Mouse (Mus musculus) hindbrain, embryonic 13.5 days (tissue): ENCODE data around the gene Amd1. TPM values are rescaled to one million over a fixed set of nuclear protein-coding genes. Genes with fewer than 3 reads are reported as not detected.
A peak's percentile ranks its signal among the peaks of the same experiment; 100 is the strongest.

Experiments
- ATAC-seq: fragments of 200-750 bp; cut with Nextera tagmentation; 2 replicates; pipeline ENCODE4 v1.8.0; 2017; ENCODE audit warnings: moderate TSS enrichment; ENCODE audit not compliant: low FRiP score
- H3K27ac ChIP-seq: fragments of 300-500 bp; sonication (generic); 2 replicates; pipeline ENCODE4 v1.5.1; 2015; ENCODE audit warnings: inconsistent platforms, mild to moderate bottlenecking, moderate library complexity
- H3K27me3 ChIP-seq: fragments of 300-500 bp; sonication (generic); 2 replicates; pipeline ENCODE4 v1.6.1; 2015; ENCODE audit warnings: mild to moderate bottlenecking, inconsistent platforms
- H3K36me3 ChIP-seq: fragments of 300-500 bp; sonication (generic); 2 replicates; pipeline ENCODE4 v1.6.1; 2015; ENCODE audit warnings: mild to moderate bottlenecking, inconsistent platforms
- H3K4me1 ChIP-seq: fragments of 300-500 bp; sonication (generic); replicated peaks from 2 replicates; pipeline ENCODE4 v1.6.1; 2015; ENCODE audit warnings: inconsistent platforms
- H3K4me2 ChIP-seq: fragments of 300-500 bp; sonication (generic); 2 replicates; pipeline ENCODE4 v1.6.1; 2015; ENCODE audit warnings: inconsistent platforms, mild to moderate bottlenecking, moderate library complexity
- H3K4me3 ChIP-seq: fragments of 300-500 bp; sonication (generic); 2 replicates; pipeline ENCODE4 v1.5.1; 2015; ENCODE audit warnings: mild to moderate bottlenecking, inconsistent platforms
- H3K9ac ChIP-seq: fragments of 300-500 bp; sonication (generic); 2 replicates; pipeline ENCODE4 v1.6.1; 2015; ENCODE audit warnings: mild to moderate bottlenecking, inconsistent platforms
- H3K9me3 ChIP-seq: fragments of 300-500 bp; sonication (generic); 2 replicates; pipeline ENCODE4 v1.6.1; 2016; ENCODE audit warnings: inconsistent platforms
- WGBS: fragments of 180-500 bp; shearing (Covaris S2); methylation state at CpG from one replicate; pipeline ENCODE4 v1.1.7; 2015; 5-methylcytosine and 5-hydroxymethylcytosine counted together
- polyA plus RNA-seq: library from polyadenylated mRNA; unstranded; fragments of >200 nt; fragmentation: Nextera tagmentation; extraction: Ambion mirVana; gene quantifications from 2 replicates; pipeline ENCODE4 v1.2.1, GENCODE M21; 2015

Gene Amd1
- polyA plus RNA-seq, 1 experiment from 2014 or later = 40.4 TPM

- Histone ChIP-seq H3K27me3 (no peaks in the 10 kb centered on the region), H3K36me3 (0 out of 2 replicates have a peak, but pooled peaks cover 3% of the 10 kb centered on the region), H3K4me3 (no peak overlapping the region), H3K4me2 (no peak overlapping the region), H3K27ac (no peak overlapping the region), H3K9me3 (no peaks in the 10 kb centered on the region), H3K9ac (no peak overlapping the region), H3K4me1 (peaks cover 13% of the 10 kb centered on the region)
- ATAC-seq = no peak
- 53% methylated on average over 5 of the region's 5 CpGs for WGBS
Observed at GRCm38 (mm10) chr10:40260305-40260704, 41.7 kb downstream of the Amd1 start.

- H3K4me1 ChIP-seq = peaks cover 13% of the 10 kb centered on the region
- no peak overlapping the region for H3K4me2 ChIP-seq
- H3K27me3 ChIP-seq = no peaks in the 10 kb centered on the region
- no peaks in the 10 kb centered on the region for H3K9me3 ChIP-seq
- H3K36me3 ChIP-seq = peaks cover 4% of the 10 kb centered on the region; the same call in 1 of the 2 replicates
- no peak overlapping the region for H3K4me3 ChIP-seq
- WGBS = 30% methylated on average over 8 of the region's 8 CpGs
- H3K27ac ChIP-seq = no peak overlapping the region
- no peak for ATAC-seq
- H3K9ac ChIP-seq = no peak overlapping the region
Observed at GRCm38 (mm10) chr10:40259542-40259941, 42.4 kb downstream of the Amd1 start.

- Histone ChIP-seq H3K27me3 (no peaks in the 10 kb centered on the region), H3K9me3 (no peaks in the 10 kb centered on the region), H3K9ac (peak overlapping the region; percentile 55; the same call in 1 of the 2 replicates), H3K4me3 (peak overlapping the region; percentile 73), H3K27ac (peak overlapping the region; percentile 94), H3K4me2 (peak overlapping the region; percentile 73), H3K4me1 (peaks cover 13% of the 10 kb centered on the region), H3K36me3 (peaks cover 9% of the 10 kb centered on the region)
- ATAC-seq = no peak
- WGBS = 6% methylated on average over 5 of the region's 5 CpGs
Observed at GRCm38 (mm10) chr10:40258976-40259375, 43.0 kb downstream of the Amd1 start.

GRCm38 (mm10) chr10:40258401-40258966 lies 43.5 kb downstream of the Amd1 start:
- Histone ChIP-seq H3K36me3 (peaks cover 13% of the 10 kb centered on the region), H3K27ac (peak overlapping the region; percentile 94), H3K4me3 (peak overlapping the region; percentile 73), H3K4me2 (peak overlapping the region; percentile 73), H3K9me3 (no peaks in the 10 kb centered on the region), H3K9ac (peak overlapping the region; percentile 55), H3K4me1 (peaks cover 13% of the 10 kb centered on the region), H3K27me3 (no peaks in the 10 kb centered on the region)
- peak; percentile 76 for ATAC-seq
- under 1% methylated on average over 12 of the region's 12 CpGs for WGBS

GRCm38 (mm10) chr10:40257414-40258255 lies 44.4 kb downstream of the Amd1 start, which contains the start of gene Gtf3c6:
TSS of gene Gtf3c6 (minus strand) at chr10:40258108.
- H3K4me2 ChIP-seq = peak within 1 kb of the TSS; percentile 73
- no peaks in the 10 kb centered on the region for H3K9me3 ChIP-seq
- H3K36me3 ChIP-seq = peaks cover 21% of the 10 kb centered on the region
- peak within 1 kb of the TSS; percentile 86 for H3K9ac ChIP-seq
- peak; percentile 77 for ATAC-seq
- peak within 1 kb of the TSS; percentile 73 for H3K4me3 ChIP-seq
- no peaks in the 10 kb centered on the region for H3K27me3 ChIP-seq
- under 1% methylated on average over 43 of the region's 43 CpGs for WGBS
- H3K4me1 ChIP-seq = peaks cover 13% of the 10 kb centered on the region
- H3K27ac ChIP-seq = peak within 1 kb of the TSS; percentile 94

- ATAC-seq = peak; percentile 80
- Histone ChIP-seq H3K27ac (peak overlapping the region; percentile 94), H3K36me3 (peaks cover 30% of the 10 kb centered on the region), H3K4me1 (peaks cover 13% of the 10 kb centered on the region), H3K9me3 (no peaks in the 10 kb centered on the region), H3K27me3 (no peaks in the 10 kb centered on the region), H3K4me2 (peak overlapping the region; percentile 73), H3K9ac (peak overlapping the region; percentile 86), H3K4me3 (peak overlapping the region; percentile 73)
- 5% methylated on average over 5 of the region's 5 CpGs for WGBS
Observed at GRCm38 (mm10) chr10:40256716-40257115, 45.3 kb downstream of the Amd1 start.

- H3K9me3 ChIP-seq = no peaks in the 10 kb centered on the region
- no peak overlapping the region for H3K4me2 ChIP-seq
- no peak overlapping the region for H3K9ac ChIP-seq
- peaks cover 68% of the 10 kb centered on the region for H3K36me3 ChIP-seq
- no peak overlapping the region for H3K27ac ChIP-seq
- 94% methylated on average over 6 of the region's 6 CpGs for WGBS
- H3K4me1 ChIP-seq = peaks cover 9% of the 10 kb centered on the region
- no peak for ATAC-seq
- H3K4me3 ChIP-seq = no peak overlapping the region
- no peaks in the 10 kb centered on the region for H3K27me3 ChIP-seq
Observed at GRCm38 (mm10) chr10:40250969-40251368, 51.0 kb downstream of the Amd1 start.

- H3K36me3 ChIP-seq = peaks cover 64% of the 10 kb centered on the region
- WGBS = 92% methylated on average over 9 of the region's 9 CpGs
- no peak for ATAC-seq
Observed at GRCm38 (mm10) chr10:40249625-40250024, 52.4 kb downstream of the Amd1 start.

GRCm38 (mm10) chr10:40247166-40247716 lies 54.7 kb downstream of the Amd1 start:
- H3K4me3 ChIP-seq = peak overlapping the region; percentile 78
- peak; percentile 73 for ATAC-seq
- peak overlapping the region; percentile 70 for H3K4me2 ChIP-seq
- H3K4me1 ChIP-seq = peaks cover 16% of the 10 kb centered on the region
- no peaks in the 10 kb centered on the region for H3K9me3 ChIP-seq
- WGBS = 35% methylated on average over 11 of the region's 11 CpGs
- peaks cover 62% of the 10 kb centered on the region for H3K36me3 ChIP-seq
- H3K9ac ChIP-seq = peak overlapping the region; percentile 78
- H3K27me3 ChIP-seq = no peaks in the 10 kb centered on the region
- peak overlapping the region; percentile 88 for H3K27ac ChIP-seq

More at GRCm38 (mm10) chr10:40249625-40250024, 52.4 kb downstream of the Amd1 start:
- Histone ChIP-seq H3K9ac (no peak overlapping the region), H3K27me3 (no peaks in the 10 kb centered on the region), H3K4me1 (peaks cover 16% of the 10 kb centered on the region), H3K27ac (no peak overlapping the region), H3K9me3 (no peaks in the 10 kb centered on the region), H3K4me3 (no peak overlapping the region), H3K4me2 (no peak overlapping the region)

- peaks cover 62% of the 10 kb centered on the region for H3K36me3 ChIP-seq
- peak within 1 kb of the TSS; percentile 78 for H3K4me3 ChIP-seq
- H3K27me3 ChIP-seq = no peaks in the 10 kb centered on the region
- peak; percentile 96 for ATAC-seq
- peaks cover 16% of the 10 kb centered on the region for H3K4me1 ChIP-seq
- peak within 1 kb of the TSS; percentile 70 for H3K4me2 ChIP-seq
- peak within 1 kb of the TSS; percentile 78 for H3K9ac ChIP-seq
- H3K9me3 ChIP-seq = no peaks in the 10 kb centered on the region
- peak within 1 kb of the TSS; percentile 88 for H3K27ac ChIP-seq
- WGBS = under 1% methylated on average over 54 of the region's 54 CpGs
Observed at GRCm38 (mm10) chr10:40246374-40247165, 55.4 kb downstream of the Amd1 start, which contains the start of gene Rpf2. TSS of gene Rpf2 (minus strand) at chr10:40247036.

- Histone ChIP-seq H3K27ac (no peak overlapping the region), H3K4me2 (no peak overlapping the region), H3K9me3 (no peaks in the 10 kb centered on the region), H3K27me3 (no peaks in the 10 kb centered on the region), H3K9ac (no peak overlapping the region), H3K4me3 (no peak overlapping the region), H3K36me3 (peaks cover 78% of the 10 kb centered on the region), H3K4me1 (no peaks in the 10 kb centered on the region)
- no peak for ATAC-seq
- 95% methylated on average over 5 of the region's 5 CpGs for WGBS
Observed at GRCm38 (mm10) chr10:40237826-40238225, 64.2 kb downstream of the Amd1 start.
